Mouse (Mus musculus) adrenal gland, adult 18-20 months (tissue): ENCODE data around the gene Rnf166. TPM values are rescaled to one million over a fixed set of nuclear protein-coding genes. Genes with fewer than 3 reads are reported as not detected.
A peak's percentile ranks its signal among the peaks of the same experiment; 100 is the strongest.

Experiments used
- DNase-seq, 2 experiments: peaks; one replicate each; pipeline ENCODE4 v3.0.0; 2021 to 2022; ENCODE audit warnings: low spot score in 2 of 2
- total RNA-seq, 2 experiments: library from RNA; stranded (reverse); gene quantifications; 1 replicate in 1 of 2; 2 replicates in 1 of 2; pipeline ENCODE4 v1.2.3; 2021

Rnf166 gene
- total RNA-seq, 2 experiments from 2014 or later, result 39.1 to 66.6 TPM

DNA sequence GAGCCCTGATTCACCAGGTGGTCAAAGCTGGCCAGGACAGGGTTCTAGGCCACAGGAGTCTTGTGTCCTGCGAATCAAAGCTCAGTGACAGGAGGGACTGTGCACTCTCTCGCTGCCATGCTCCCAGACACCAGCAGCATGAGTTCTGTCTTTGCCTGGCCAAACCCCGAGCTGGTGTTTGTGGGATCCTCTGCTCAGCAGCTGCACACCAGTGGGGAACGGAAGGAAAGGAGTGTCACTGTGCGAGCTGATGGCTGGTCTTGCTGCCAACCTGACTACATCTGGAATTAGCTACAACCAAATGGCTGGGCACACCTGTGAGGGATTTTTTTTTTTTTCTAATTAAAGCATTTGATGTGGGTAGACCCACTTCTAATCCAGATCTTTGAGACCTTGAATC is 5.2 kb downstream of the Rnf166 start:
- no peak for DNase-seq

DNA sequence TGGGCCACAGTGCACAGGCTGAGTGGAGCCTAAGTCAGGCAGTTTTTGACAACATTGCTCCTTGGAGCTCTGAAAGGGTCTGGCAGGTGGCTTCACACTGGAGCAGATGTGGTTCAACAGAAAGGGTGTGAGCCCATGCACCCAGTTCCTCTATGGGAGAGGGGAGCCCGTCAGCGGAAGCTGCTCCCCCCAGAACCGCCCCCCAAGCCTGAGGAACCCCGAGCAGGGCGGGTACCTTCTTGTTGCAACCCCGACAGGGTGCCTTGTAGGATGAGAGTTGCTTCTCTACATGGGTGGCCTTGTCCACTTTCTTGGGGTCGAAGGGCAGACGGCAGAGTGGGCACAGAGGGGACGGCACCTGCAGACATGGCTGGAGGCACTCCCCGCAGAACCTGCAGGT is 5.9 kb downstream of the Rnf166 start:
- DNase-seq, result no peak

DNA sequence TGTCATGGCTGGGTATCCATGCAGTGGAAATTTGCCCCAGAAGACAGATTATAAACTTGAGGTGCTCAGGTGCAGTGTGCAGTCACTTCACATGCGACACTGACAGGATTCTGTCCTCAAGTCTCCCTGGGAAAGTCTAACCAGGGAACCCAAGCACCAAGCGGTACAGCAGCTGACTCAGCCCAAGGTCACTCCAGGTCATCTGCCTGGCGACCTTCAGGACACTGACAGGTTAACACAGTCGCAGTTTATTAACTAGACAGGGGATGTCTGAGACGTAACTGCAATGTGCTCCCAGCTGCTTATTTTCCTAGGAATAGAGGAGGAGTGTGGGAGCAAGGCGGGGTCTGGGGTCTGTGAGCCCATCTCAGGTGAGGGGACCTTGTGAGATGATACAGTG is 6.5 kb downstream of the Rnf166 start:
- no peak for DNase-seq

DNA sequence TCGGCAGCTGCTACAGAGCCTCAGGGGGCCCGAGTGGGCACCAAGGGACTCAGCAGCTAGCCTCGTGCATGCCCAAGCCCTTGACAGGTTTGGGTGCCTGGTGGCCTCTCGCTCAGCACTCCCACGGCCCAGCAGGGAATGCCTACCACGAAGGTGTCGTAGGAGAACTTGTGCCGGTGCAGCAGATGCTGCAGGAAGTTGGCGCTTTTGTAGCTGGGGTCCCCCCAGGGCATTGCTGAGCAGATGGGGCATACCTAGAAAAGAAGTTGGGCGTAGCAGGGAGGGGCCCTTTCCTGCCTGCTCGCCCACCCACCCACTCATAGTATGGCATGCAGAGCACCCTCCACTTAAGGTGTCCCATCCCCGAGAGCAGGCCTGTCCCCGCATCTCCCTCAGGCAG is 8.0 kb downstream of the Rnf166 start:
- DNase-seq, result no peak

DNA sequence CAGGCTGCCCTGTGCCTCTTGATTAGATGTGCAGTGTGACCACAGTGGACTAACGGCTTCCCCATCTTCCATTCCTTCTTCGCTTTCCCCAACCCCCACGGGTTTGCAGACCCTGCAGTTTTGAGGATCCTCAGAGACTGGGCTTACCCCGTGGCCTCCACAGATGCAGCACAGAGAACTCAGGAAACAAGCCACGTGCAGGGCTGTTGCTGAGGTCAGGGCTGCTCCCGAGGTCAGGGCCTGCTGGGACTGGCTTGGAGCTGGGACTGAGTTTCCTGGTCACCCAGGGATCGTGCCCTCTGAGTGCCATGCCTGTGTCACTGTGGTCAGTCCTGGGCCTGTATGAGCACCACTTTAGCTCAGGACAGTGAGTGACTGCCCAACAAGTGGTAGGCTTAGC is 10.9 kb downstream of the Rnf166 start:
- DNase-seq, result no peak

DNA sequence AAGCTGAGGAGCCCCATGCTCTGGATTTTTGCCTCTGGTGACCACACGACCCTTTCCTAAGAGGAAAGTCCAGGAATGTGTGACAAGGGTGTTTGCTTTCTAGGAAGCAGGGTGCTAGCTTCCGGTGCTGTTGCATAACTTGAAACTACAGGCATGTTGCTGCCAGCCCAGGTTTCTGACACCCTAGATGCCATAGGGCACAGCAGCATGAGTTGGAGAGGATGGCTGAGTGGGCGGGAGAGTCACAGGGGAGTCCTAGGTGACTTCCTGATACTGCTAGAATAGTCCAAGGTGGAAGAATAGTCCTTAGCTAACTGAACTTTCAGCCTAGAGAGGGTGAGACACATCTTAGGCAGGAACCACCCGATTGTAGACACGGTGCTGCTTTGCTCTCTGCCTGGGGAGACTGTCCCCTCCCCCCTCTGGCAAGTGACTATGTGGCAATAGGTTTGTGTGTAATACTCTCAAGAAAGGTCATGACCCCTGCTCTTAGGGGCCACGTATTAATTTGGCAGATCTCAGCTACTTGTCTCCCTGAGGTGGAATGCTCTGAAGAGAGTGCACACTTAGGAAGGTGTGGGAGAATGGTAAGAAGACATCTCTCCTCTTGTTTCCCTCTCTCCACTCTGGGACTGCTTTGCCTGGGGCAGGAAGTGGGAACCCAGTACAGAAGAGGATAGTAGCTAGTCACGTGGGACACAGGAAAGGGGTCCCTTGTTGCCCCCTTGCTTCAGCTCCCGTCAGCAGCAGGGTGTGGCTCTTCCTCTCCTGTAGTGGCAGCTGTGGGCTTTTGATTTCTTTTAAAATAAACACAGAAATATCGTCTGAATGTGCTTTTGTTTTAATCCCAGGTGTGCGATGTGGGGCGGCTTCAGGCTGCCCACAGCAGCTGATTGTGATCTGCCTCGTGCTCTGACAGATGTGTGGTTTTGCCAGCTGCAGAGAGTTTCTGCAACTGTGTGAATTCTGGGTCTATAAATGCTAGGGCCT is 11.9 kb downstream of the Rnf166 start:
- no peak for DNase-seq

DNA sequence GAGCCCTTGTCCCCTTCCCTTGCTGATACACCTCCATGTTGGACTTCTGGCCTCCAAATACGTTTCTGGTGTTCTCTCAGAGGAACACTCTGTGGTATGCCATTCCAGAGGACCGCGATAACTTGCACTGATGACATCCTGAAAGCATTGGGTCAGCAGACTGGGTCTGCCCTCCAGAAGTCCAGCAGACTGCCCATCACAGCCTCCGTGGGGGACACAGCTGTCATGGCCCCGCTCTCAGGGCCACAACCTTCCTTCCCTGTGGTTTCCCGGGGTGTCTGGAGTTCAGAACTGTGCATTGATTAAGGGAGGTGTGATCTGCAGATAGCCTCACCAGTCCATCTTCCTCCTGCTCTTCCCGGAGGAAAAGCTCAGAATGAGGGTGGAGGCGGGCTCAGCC is 13.4 kb downstream of the Rnf166 start:
- no peak for DNase-seq

DNA sequence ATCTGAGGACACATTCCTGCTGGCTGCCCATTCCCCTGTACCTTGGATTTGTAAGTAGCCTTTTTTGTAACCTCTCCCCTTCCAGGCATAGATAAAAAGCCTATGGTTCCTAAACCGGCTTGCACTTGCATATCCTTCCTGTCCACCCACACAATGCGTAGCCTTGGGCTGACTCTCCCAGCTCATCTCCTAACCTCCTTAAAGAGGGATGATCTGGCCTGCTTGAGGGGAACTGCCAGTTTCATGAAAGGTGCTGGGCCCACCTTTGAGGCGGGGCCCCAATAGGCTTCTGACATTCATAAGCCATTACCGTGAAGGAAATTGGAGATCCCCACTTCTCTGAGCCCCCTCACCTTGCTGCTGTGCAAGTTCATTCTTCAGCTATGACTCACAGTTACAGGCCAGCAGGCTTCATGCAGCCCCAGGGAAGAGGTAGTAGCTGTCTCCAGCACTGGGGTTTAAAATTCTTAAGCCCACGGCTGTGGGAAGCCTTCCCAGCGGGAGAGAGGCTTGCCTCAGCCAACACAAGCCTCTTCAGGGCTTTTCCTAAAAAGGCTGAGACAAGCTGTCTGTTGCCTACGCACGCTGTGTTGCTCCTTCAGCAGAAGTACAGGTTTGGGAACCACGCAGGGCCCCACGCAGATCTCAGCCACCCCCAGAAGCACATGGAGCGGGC is 14.3 kb downstream of the Rnf166 start:
- DNase-seq, result no peak

DNA sequence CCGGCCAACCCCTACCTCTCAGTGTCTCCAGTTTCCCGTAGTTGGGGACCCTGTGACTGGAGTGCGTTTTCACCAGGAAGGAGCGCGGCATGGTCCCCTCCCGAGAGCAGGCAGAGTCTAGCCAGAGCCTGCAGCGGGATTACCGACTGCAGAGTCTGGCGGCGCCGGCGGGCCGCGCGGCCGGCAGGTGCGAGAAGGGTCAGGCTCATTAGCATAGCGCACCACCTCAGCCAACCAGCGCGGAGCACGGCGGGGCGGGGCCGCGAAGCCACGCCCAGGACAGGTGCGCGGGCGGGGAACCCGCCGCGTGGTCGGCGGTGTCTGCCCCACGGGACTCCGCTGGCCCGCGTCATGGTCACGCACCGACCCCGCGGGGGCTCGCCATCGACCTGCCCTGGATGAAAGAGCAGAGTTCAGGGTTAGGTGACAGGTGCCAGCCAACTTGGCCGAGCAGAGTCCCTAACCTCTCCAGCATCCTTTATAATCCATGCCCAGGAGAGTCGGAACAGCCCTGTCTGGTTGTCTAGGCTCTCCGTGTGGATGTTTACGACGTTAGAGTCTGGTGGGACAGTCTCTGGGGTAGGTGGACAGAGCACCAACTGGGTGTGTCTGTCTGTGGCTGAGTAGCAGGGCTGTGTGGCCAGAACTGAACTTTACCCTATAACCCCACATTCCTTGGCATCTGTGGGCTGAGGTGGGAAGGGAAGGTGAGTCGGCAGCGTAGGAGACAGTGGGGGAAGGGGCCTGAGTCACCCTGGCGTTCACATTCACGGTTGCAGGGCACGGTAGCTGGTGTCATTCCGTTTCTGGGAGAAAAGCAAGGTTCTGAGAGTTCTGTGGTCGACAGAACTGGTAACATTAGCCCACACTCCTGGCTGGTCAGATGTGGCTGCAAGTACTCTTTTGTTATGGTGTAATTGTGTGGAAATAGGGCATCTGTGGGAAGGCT is 15.1 kb downstream of the Rnf166 start, which contains the start of gene Snai3:
Gene Snai3, minus strand, starts transcription at position 210 of the 949 bp plus-strand sequence.
- peak in 1 of 2 experiments; percentile 28 for DNase-seq

DNA sequence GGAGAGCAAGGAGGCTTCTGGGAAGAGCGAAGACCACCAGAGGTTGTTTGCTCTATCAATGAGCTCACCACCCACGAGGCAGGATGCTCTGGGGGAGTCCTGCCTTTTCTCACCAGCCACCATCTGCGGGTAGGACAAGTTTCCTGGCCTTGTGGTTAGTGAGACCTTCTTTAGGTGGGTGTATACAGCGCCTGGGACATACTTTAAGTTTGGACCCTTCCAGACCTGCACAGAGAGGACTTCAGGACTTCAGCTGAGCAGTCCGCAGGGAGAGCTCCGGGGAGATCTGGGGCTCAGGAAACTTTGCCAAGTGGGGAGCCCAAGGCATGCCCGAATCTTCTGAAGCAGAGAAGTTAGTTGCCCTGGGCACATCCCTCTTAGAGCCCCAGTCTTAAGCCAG is 15.9 kb downstream of the Rnf166 start:
- DNase-seq, result no peak

DNA sequence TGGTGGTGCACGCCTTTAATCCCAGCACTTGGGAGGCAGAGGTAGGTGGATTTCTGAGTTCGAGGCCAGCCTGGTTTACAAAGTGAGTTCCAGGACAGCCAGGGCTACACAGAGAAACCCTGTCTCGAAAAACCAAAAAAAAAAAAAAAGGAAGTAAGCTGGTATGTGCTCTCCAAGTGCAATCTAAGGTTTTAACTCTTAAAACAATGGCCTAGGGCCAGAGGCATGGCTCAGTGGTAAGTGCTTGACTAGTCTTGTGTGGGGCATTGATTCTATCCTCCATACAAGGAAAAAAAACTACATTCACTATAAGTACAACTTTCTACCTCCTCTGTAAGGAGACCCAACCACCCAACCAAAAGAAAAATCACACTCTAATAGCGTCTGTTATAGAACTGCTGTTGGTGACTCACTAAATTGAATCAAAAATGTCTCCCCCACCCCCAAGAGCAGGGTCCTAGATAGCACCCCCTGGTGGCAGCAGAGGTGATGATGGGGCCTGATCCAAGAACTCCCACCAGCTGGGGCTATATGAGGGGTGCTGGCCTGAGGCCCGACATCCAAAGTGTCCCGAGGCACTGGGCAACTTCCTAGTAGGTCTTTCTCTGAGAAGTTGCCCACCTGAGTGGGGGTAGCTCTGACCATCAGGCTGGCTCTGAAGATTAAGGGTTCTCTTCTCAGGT is 16.5 kb downstream of the Rnf166 start:
- DNase-seq, result no peak

DNA sequence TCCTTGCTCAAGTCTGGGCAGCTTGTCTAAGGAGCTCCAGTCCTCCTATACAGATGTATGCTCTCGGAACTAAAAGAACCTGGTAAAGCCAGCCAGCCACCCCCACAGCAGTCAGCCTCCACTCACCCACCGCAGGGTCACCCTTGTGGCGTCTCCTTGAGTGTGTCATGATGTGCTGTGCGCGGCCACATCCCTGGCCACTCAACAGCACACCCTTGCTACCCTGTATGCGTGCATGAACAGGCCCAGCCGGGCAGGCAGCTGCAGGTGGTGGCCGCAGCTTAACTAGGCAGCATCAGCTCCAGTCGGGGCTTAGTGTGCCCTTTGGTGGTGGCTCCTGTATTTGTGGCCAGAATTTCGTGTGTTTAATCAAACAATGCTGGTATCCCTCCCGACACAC is 18.7 kb downstream of the Rnf166 start:
- no peak for DNase-seq

DNA sequence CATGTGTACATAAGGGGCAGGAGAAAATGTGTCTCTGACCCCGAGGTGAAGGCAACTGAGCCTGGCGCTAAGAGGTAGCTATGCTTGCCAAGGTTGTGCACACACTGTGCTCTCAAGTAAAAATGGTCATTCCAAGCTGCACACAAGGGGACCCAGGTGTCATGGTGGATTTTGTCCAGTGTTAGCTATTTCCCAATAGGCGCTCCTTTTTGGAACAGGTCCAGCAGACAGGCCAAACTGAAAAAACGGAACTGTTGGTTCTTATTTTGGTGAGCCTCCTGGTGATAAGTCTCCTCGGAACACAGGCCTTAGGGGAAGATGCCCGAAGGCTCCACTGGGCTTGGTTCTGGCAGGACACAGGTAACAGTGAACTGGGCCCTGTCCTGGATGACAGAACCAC is 21.5 kb downstream of the Rnf166 start:
- no peak for DNase-seq

DNA sequence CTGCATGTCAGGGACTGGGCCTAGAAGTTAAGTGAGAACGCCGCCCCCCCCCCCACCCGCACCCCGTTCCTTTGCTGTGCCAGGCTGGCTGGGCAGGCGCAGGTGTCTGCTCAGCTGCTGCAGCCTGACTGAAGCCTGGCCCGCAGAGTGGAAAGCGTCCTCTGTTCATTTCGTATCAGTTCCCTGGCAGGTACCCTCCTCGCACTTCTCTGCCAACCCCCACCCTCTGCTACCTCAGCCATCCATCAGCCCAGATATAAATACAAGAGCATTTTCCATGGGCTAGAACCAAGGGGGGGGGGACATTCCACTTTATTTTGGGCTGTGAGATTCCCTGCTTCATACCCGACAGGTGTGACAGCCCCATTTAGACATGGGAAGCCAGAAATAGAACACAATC is 23.7 kb downstream of the Rnf166 start:
- DNase-seq, result no peak

DNA sequence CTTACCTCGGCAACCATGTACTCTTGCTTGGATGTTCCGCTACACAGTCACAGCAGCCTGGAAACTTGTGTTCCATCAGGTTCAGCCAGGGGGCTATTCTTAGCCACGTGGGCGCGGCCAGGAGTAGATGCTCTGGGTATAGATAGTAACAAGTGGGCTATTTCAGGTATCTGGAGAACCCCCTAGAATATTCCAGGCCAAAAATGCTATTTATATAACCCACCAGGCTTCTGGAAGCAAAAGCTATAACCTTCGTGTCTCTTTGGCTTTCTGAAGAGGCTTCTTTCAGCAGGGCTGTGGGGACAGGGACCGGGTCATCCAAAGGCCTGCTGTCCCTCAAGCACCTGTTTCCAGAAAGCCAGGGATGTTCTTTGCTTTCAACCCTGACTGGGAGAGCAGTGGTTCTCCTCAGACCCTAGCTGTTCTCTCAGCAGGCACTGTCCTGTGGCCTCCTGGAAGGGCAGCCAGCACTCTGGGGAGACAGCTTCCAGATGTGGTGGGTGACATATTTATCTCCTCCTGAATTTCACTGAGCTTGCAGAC is 24.6 kb downstream of the Rnf166 start:
- DNase-seq, result no peak

DNA sequence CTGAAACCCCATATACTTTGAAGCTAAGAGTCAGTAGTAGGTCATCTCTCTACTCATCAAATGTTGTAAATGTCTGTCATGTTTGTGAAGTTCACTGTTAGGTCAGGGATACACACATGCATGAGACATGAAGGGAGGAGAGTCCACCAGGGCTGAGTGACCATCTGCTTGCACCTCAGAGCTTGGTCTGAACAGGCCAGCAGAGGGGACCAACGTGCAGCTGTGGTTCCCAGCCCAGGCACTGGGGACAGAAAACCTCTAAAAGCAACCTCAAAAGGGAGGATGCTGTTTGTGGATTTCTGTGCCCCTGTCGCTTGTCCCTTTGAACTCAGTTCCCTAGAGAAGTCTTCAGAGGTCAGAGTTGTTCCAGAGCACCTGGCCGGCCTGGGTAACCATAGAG is 30.7 kb downstream of the Rnf166 start:
- no peak for DNase-seq

DNA sequence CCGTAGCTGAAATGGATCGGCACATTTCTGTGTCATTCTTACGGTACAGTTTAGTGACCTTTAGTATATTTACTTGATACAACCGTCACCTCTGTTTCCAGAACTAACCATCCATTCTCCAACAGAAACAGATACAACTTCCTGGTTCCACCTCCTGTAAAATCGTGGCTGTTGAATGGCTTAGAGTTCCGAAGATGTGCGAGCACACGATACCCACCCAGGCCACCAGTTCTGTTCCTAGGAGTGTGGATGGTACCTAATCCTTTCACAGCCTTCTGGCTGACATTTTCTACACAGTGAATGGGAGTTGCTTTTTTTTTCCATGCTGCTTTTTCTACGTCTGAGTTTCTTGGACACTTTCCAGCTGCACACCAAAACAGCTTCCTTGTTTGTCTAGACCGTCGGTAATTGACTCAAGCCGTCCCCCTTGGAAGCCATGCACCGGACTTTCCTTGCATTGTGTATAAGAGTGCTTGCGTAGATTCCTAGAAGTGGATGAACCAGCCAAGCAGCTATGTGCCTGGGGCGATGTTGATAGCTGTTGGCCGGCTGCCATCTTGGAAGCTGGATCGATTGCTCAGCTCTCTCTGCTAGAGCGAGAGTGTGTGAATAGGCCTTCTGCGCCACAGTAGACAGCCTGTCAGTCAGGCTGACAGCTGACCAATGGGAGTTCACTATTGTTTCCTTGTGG is 31.7 kb downstream of the Rnf166 start:
- peak; percentile 78 to 80 for DNase-seq

DNA sequence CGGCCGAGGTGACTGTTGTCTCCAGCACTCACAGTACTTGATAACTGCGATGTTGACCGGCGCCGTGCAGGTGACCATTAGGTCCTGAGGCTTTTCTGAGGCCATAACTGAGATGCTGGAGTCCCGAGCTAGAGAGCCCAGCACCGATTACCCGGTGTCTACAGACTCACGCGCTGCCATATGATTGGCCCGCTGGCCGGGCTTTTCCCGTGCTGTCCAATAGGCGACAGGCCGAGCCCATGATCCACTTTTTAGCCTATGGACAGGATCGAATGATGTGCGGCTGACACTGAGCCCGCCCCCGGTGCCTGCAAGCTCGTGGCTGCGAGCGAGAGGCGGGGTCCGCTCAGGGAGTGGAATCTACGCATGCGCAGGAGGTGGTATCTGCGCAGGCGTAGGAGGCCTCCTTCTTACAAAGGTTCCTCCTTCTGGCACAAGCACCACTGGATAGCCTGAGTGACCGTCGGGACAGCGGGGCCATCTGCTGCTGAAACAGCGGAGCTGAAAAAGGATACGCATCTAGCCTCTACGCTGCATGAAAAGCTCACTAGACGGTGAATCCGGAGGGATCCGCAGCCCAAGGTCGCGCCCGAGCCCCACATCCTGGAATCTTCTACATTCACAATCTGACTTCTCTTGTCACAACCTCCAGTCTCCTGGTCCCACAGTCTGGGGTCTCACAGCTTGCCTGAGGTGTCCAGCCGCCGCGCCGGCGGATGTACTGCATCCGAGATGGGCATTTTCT is 32.4 kb downstream of the Rnf166 start, which contains the start of gene Mvd:
Gene Mvd, minus strand, starts transcription at position 161 of the 745 bp plus-strand sequence.
- peak; percentile 93 to 95 for DNase-seq

DNA sequence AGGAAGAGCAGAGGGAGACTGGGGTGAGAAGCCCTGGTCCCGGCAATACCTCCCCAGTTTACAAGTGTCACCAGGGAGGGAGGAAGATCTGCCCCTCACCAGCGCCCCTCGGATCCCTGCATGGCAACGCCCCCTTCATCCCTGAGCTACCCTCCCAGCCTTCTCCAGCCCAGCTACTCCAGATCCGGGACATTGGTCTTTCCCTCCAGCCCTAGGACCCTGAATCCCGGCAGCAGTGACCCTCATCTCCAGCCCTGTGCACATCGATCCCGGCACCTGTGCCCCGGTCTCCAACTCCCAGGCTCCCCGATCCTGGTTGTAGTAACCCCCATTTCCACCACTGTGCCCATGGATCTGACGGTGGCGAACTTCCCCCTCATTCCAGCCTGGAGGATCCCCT is 33.1 kb downstream of the Rnf166 start:
- no peak for DNase-seq
